Mouse (Mus musculus) megakaryocyte, embryonic 14.5 days (primary cell): ENCODE measurements around the gene Cd164l2.

ENCODE experiments used
- FLI1 ChIP-seq: IDR thresholded peaks from 2 replicates; pipeline ENCODE4 v1.6.1; 2012; ENCODE audit warnings: low read length, inconsistent platforms, mixed read lengths
- GATA1 ChIP-seq: IDR thresholded peaks from 3 replicates; pipeline ENCODE4 v1.6.1; 2012; ENCODE audit warnings: mixed read lengths, low read length, inconsistent platforms, borderline replicate concordance

DNA sequence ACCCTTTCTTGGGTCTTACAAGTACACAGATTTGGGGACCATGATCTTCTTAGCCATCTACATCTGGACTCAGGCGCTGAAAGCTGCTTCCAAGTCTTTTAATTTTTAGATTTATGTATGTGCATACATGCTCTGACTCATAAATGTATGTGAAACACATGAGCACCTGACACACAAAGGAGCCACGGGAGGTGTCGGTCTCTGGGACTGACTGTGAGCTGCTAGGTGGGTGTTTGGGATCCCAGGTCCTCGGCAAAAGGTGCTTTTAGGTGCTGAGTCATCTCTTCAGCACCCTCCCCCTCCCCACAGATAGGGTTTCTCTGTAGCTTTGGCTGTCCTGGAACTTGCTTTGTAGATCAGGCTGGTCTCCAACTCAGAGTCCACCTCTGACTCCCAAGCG, 51.8 kb downstream of the Cd164l2 start:
- no peak for TF ChIP-seq GATA1
- no peak for TF ChIP-seq FLI1
